ENCODE assay signal across 24 mouse cellular contexts in the genomic region with DNA sequence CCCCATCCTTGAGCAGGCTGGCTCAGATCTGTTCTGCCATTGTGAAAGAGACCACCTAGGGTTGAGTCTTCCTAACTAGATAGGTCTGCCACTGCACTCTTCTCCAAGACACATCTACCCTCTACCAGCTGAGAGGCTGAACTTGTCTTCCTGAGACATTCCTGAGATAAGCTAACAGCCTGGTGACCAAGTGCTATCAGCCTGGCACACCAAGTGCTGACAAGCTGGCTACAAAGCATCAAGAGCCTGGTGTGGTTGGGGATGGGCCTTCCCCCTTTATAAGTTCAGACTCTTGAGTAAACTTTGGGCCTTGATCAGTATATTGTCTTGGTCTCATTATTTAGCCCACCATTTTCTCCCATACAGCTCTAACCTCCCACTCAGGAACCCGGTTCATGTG.
DNase-seq lines count a peak whose midpoint lies in the region; ATAC-seq and TF ChIP-seq lines count a peak whose summit lies in the region.
"Had no signal": no experiment of that assay in that cellular context is flagged by ENCODE, and none has a peak within 500 bp of the region (broad histone marks: within the 10 kb centered on the region; RNA-seq: fewer than 3 reads in every experiment).

No protein-coding gene starts in this region.

- H3K27ac ChIP-seq in intestine, embryonic 15.5 days, result no peak overlapping the region
- H3K27ac ChIP-seq in intestine, postnatal 0 days (ENCODE audit: low read depth, low read length), result no peak overlapping the region
- peak overlapping the region; percentile 41 for H3K27ac ChIP-seq in liver, embryonic 14.5 days
- H3K27ac ChIP-seq: embryonic facial prominence, embryonic 13.5 days; gastrocnemius, adult 2 months; heart, embryonic 10.5 days; hindbrain, embryonic 14.5 days; left cerebral cortex, adult 2 months; limb, embryonic 13.5 days; neural tube, embryonic 15.5 days had no signal

- WGBS in intestine, embryonic 15.5 days, result 91% methylated on average over 1 of the region's 1 CpGs
- 84% methylated on average over 1 of the region's 1 CpGs for WGBS in intestine, postnatal 0 days
- WGBS in liver, embryonic 14.5 days (ENCODE audit: insufficient replicate concordance), result 69% methylated on average over 1 of the region's 1 CpGs

- no peak overlapping the region for H3K9ac ChIP-seq in intestine, embryonic 15.5 days
- no peak overlapping the region for H3K9ac ChIP-seq in intestine, postnatal 0 days (ENCODE audit: low read depth, low read length)
- H3K9ac ChIP-seq in liver, embryonic 14.5 days (replicated peaks), result no peak overlapping the region
- H3K9ac ChIP-seq: embryonic facial prominence, embryonic 13.5 days; hindbrain, embryonic 14.5 days; limb, embryonic 13.5 days; neural tube, embryonic 15.5 days had no signal

- peak; percentile 41; the same call in 1 of the 2 replicates for ATAC-seq in intestine, embryonic 15.5 days
- no peak for ATAC-seq in intestine, postnatal 0 days
- ATAC-seq in erythroid progenitor cell, adult 5-6 weeks (replicated peaks; ENCODE audit: low FRiP score, poor library complexity, severe bottlenecking), result peak; percentile 96
- peak; percentile 99 for ATAC-seq in liver, embryonic 14.5 days (ENCODE audit: insufficient read depth)
- ATAC-seq: midbrain, embryonic 16.5 days had no signal

- TF ChIP-seq EP300 in liver, embryonic 14.5 days (IDR thresholded peaks at IDR 0.05; ENCODE audit: low read depth), result peak; percentile 92

- peak in 2 of 3 experiments; percentile 44 to 64 for DNase-seq in liver, embryonic 14.5 days (ENCODE audit: low read depth in 3 of 3, low spot score in 3 of 3)
- peak; percentile 0 for DNase-seq in skeletal muscle tissue, adult 2 months (ENCODE audit: low read depth, low spot score)
- no peak for DNase-seq in urinary bladder, adult 2 months (ENCODE audit: low spot score)
- DNase-seq in thymus, adult 18-20 months, result no peak
- DNase-seq in lung, adult 18-20 months, result no peak
- DNase-seq: adrenal gland, postnatal 14 days; cerebellum, adult 9-11 months; gastrocnemius, adult 2 months; kidney, adult 2 months; kidney, postnatal 14 days; right cerebral cortex, postnatal 14 days; thymus, postnatal 14 days had no signal

- no peak overlapping the region for H3K4me3 ChIP-seq in intestine, embryonic 15.5 days (replicated peaks)
- no peak overlapping the region for H3K4me3 ChIP-seq in intestine, postnatal 0 days (ENCODE audit: low read depth, low read length)
- H3K4me3 ChIP-seq in liver, embryonic 14.5 days (ENCODE audit: insufficient read depth in 1 of 2, low read depth in 2 of 2, low read length in 2 of 2), result no peak overlapping the region
- H3K4me3 ChIP-seq: embryonic facial prominence, embryonic 13.5 days; gastrocnemius, adult 2 months; heart, embryonic 10.5 days; left cerebral cortex, adult 2 months; limb, embryonic 13.5 days; megakaryocyte, embryonic 14.5 days; neural tube, embryonic 15.5 days had no signal

- no peaks in the 10 kb centered on the region for H3K9me3 ChIP-seq in intestine, embryonic 15.5 days
- no peaks in the 10 kb centered on the region for H3K9me3 ChIP-seq in intestine, postnatal 0 days (ENCODE audit: control insufficient read depth)
- no peaks in the 10 kb centered on the region for H3K9me3 ChIP-seq in liver, embryonic 14.5 days (ENCODE audit: control insufficient read depth, low read length)
- H3K9me3 ChIP-seq: embryonic facial prominence, embryonic 13.5 days; heart, embryonic 10.5 days; limb, embryonic 13.5 days; megakaryocyte, embryonic 14.5 days; neural tube, embryonic 15.5 days had no signal

- no peaks in the 10 kb centered on the region for H3K4me1 ChIP-seq in intestine, embryonic 15.5 days (replicated peaks)
- no peaks in the 10 kb centered on the region for H3K4me1 ChIP-seq in intestine, postnatal 0 days (replicated peaks; ENCODE audit: control insufficient read depth, insufficient read depth, low read length)
- peaks cover 3 to 10% of the 10 kb centered on the region in 2 experiments; a peak in 3 of 4 replicates for H3K4me1 ChIP-seq in liver, embryonic 14.5 days (replicated peaks; ENCODE audit: control insufficient read depth in 2 of 2, insufficient read depth in 2 of 2, low read length in 1 of 2)
- H3K4me1 ChIP-seq: embryonic facial prominence, embryonic 13.5 days; limb, embryonic 13.5 days; megakaryocyte, embryonic 14.5 days; neural tube, embryonic 15.5 days had no signal

- no peak for TF ChIP-seq CTCF in intestine, postnatal 0 days (IDR thresholded peaks at IDR 0.05; ENCODE audit: low read depth)
- TF ChIP-seq CTCF in liver, embryonic 14.5 days (IDR thresholded peaks at IDR 0.05; ENCODE audit: low read depth), result no peak

- no peaks in the 10 kb centered on the region for H3K27me3 ChIP-seq in intestine, embryonic 15.5 days (replicated peaks)
- H3K27me3 ChIP-seq in intestine, postnatal 0 days (replicated peaks; ENCODE audit: control insufficient read depth, insufficient read depth, low read length), result no peaks in the 10 kb centered on the region
- H3K27me3 ChIP-seq in liver, embryonic 14.5 days (ENCODE audit: control insufficient read depth, insufficient read depth, low read length), result no peaks in the 10 kb centered on the region
- H3K27me3 ChIP-seq: CH12.LX; embryonic facial prominence, embryonic 13.5 days; limb, embryonic 13.5 days; megakaryocyte, embryonic 14.5 days; neural tube, embryonic 15.5 days had no signal

- H3K4me2 ChIP-seq in intestine, embryonic 15.5 days (replicated peaks), result no peak overlapping the region
- no peak overlapping the region for H3K4me2 ChIP-seq in intestine, postnatal 0 days (replicated peaks; ENCODE audit: low read depth)
- peak overlapping the region; percentile 16; the same call in 1 of the 2 replicates for H3K4me2 ChIP-seq in liver, embryonic 14.5 days (ENCODE audit: low read depth)
- H3K4me2 ChIP-seq: embryonic facial prominence, embryonic 13.5 days; hindbrain, embryonic 14.5 days; limb, embryonic 13.5 days; neural tube, embryonic 15.5 days had no signal

- H3K36me3 ChIP-seq in intestine, embryonic 15.5 days, result no peaks in the 10 kb centered on the region
- H3K36me3 ChIP-seq in intestine, postnatal 0 days (ENCODE audit: control insufficient read depth, insufficient read depth), result no peaks in the 10 kb centered on the region
- H3K36me3 ChIP-seq in liver, embryonic 14.5 days (replicated peaks; ENCODE audit: control insufficient read depth, insufficient read depth, low read depth), result no peaks in the 10 kb centered on the region
- H3K36me3 ChIP-seq: embryonic facial prominence, embryonic 13.5 days; heart, embryonic 10.5 days; limb, embryonic 13.5 days; neural tube, embryonic 15.5 days had no signal

Comparison
In these comparisons a context has a peak if more than half of its experiments do, and no peak if none do; other contexts are left out.
1. DNase-seq: peak in liver, embryonic 14.5 days (2 of 3) and skeletal muscle tissue, adult 2 months (single experiment); none in urinary bladder, adult 2 months (single experiment), thymus, adult 18-20 months (0 of 2) and lung, adult 18-20 months (0 of 2).